Mouse (Mus musculus) cerebellum, adult 2 months (tissue): Measurements from ENCODE around the gene Taar7a.

Source experiments
- CTCF ChIP-seq: fragments of 200-500 bp; IDR thresholded peaks from 2 replicates; pipeline ENCODE4 v1.5.1; 2011; ENCODE audit warnings: low read depth, mild to moderate bottlenecking, control low read depth, low read length, moderate library complexity, borderline replicate concordance; ENCODE audit not compliant: insufficient read depth
- POLR2A ChIP-seq: fragments of 200-500 bp; IDR thresholded peaks from 2 replicates; pipeline ENCODE4 v1.6.1; 2011; ENCODE audit warnings: low read length, control low read depth, borderline replicate concordance; ENCODE audit not compliant: insufficient read depth

GRCm38 (mm10) chr10:23978901-23979705, 14.2 kb downstream of the Taar7a start:
- TF ChIP-seq POLR2A = no peak
- TF ChIP-seq CTCF = peak; percentile 64
